Mouse (Mus musculus) kidney, adult 2 months (tissue): ENCODE measurements around the gene Abtb2.

Experiments
- CTCF ChIP-seq: fragments of 200-500 bp; conservative IDR thresholded peaks from 2 replicates; pipeline ENCODE4 v1.5.1; 2011; ENCODE audit warnings: low read depth, mild to moderate bottlenecking, control low read depth, low read length, moderate library complexity, mixed read lengths; ENCODE audit not compliant: insufficient read depth, insufficient read length
- POLR2A ChIP-seq: fragments of 200-500 bp; IDR thresholded peaks from one replicate; pipeline ENCODE4 v1.6.1; 2011; ENCODE audit warnings: low read depth, low read length, control low read depth

- TF ChIP-seq POLR2A, result no peak
- TF ChIP-seq CTCF, result no peak
Observed at GRCm38 (mm10) chr2:103703336-103703735, 137.2 kb downstream of the Abtb2 start.
